Mouse (Mus musculus) CD8-positive naive resting alpha-beta T cell, adult 2 months (primary cell): ENCODE measurements around the gene Mtus2.

ENCODE experiments used
- DNase-seq, 2 experiments: peaks; one replicate each; pipeline ENCODE4 v3.0.0; 2022; ENCODE audit warnings: low read depth in 2 of 2, low spot score in 2 of 2

Mtus2 gene

GRCm38 (mm10) chr5:148027985-148028384 is 70.9 kb downstream of the Mtus2 start:
- no peak for DNase-seq

GRCm38 (mm10) chr5:148041661-148042060 is 84.5 kb downstream of the Mtus2 start:
- no peak for DNase-seq

GRCm38 (mm10) chr5:148048200-148048599 is 91.1 kb downstream of the Mtus2 start:
- no peak for DNase-seq

- no peak for DNase-seq
Observed at GRCm38 (mm10) chr5:148049304-148049703, 92.2 kb downstream of the Mtus2 start.

- DNase-seq: no peak
Observed at GRCm38 (mm10) chr5:148052846-148053608, 95.9 kb downstream of the Mtus2 start.

GRCm38 (mm10) chr5:148053609-148053990 is 96.5 kb downstream of the Mtus2 start:
- DNase-seq: no peak

GRCm38 (mm10) chr5:148056831-148057230 is 99.7 kb downstream of the Mtus2 start:
- DNase-seq: no peak

- DNase-seq: no peak
Observed at GRCm38 (mm10) chr5:148057433-148057832, 100.3 kb downstream of the Mtus2 start.

GRCm38 (mm10) chr5:148059339-148059738 is 102.2 kb downstream of the Mtus2 start:
- DNase-seq: no peak

GRCm38 (mm10) chr5:148061869-148062268 is 104.7 kb downstream of the Mtus2 start:
- no peak for DNase-seq

- no peak for DNase-seq
Observed at GRCm38 (mm10) chr5:148063745-148064144, 106.6 kb downstream of the Mtus2 start.

GRCm38 (mm10) chr5:148065251-148065650 is 108.1 kb downstream of the Mtus2 start:
- no peak for DNase-seq

- no peak for DNase-seq
Observed at GRCm38 (mm10) chr5:148069909-148070308, 112.8 kb downstream of the Mtus2 start.

GRCm38 (mm10) chr5:148071800-148072199 is 114.7 kb downstream of the Mtus2 start:
- DNase-seq: no peak

- DNase-seq: no peak
Observed at GRCm38 (mm10) chr5:148073461-148073860, 116.3 kb downstream of the Mtus2 start.

- no peak for DNase-seq
Observed at GRCm38 (mm10) chr5:148079732-148080131, 122.6 kb downstream of the Mtus2 start.

GRCm38 (mm10) chr5:148083541-148083940 is 126.4 kb downstream of the Mtus2 start:
- no peak for DNase-seq

- no peak for DNase-seq
Observed at GRCm38 (mm10) chr5:148084766-148085165, 127.6 kb downstream of the Mtus2 start.

- DNase-seq: no peak
Observed at GRCm38 (mm10) chr5:148087796-148088195, 130.7 kb downstream of the Mtus2 start.

GRCm38 (mm10) chr5:148090191-148090821 is 133.2 kb downstream of the Mtus2 start:
- DNase-seq: no peak

- DNase-seq: no peak
Observed at GRCm38 (mm10) chr5:148094640-148095039, 137.5 kb downstream of the Mtus2 start.

GRCm38 (mm10) chr5:148099356-148099755 is 142.2 kb downstream of the Mtus2 start:
- DNase-seq: no peak

- DNase-seq: no peak
Observed at GRCm38 (mm10) chr5:148107324-148107723, 150.2 kb downstream of the Mtus2 start.
